Mouse (Mus musculus) heart, embryonic 13.5 days (tissue): ENCODE results near the gene Pbxip1. TPM values are rescaled to one million over a fixed set of nuclear protein-coding genes. Genes with fewer than 3 reads are reported as not detected.
A peak's percentile ranks its signal among the peaks of the same experiment; 100 is the strongest.

Source experiments
- ATAC-seq: fragments of 200-750 bp; cut with Nextera tagmentation; 2 replicates; pipeline ENCODE4 v1.8.0; 2017; ENCODE audit warnings: moderate TSS enrichment; ENCODE audit not compliant: insufficient number of reproducible peaks, low FRiP score, low TSS enrichment; ENCODE audit errors: extremely low read depth
- H3K27ac ChIP-seq: fragments of 300-500 bp; sonication (generic); replicated peaks from 2 replicates; pipeline ENCODE4 v1.5.1; 2015; ENCODE audit warnings: moderate library complexity, mild to moderate bottlenecking, inconsistent platforms
- H3K27me3 ChIP-seq: fragments of 300-500 bp; sonication (generic); replicated peaks from 2 replicates; pipeline ENCODE4 v1.6.1; 2015; ENCODE audit warnings: mild to moderate bottlenecking, inconsistent platforms
- H3K36me3 ChIP-seq: fragments of 300-500 bp; sonication (generic); 2 replicates; pipeline ENCODE4 v1.6.1; 2015; ENCODE audit warnings: mild to moderate bottlenecking, inconsistent platforms
- H3K4me1 ChIP-seq: fragments of 300-500 bp; sonication (generic); 2 replicates; pipeline ENCODE4 v1.6.1; 2015; ENCODE audit warnings: inconsistent platforms
- H3K4me2 ChIP-seq: fragments of 300-500 bp; sonication (generic); 2 replicates; pipeline ENCODE4 v1.6.1; 2015; ENCODE audit warnings: inconsistent platforms, mild to moderate bottlenecking, moderate library complexity
- H3K4me3 ChIP-seq: fragments of 300-500 bp; sonication (generic); 2 replicates; pipeline ENCODE4 v1.5.1; 2015; ENCODE audit warnings: moderate library complexity, mild to moderate bottlenecking, inconsistent platforms
- H3K9ac ChIP-seq: fragments of 300-500 bp; sonication (generic); 2 replicates; pipeline ENCODE4 v1.6.1; 2015; ENCODE audit warnings: inconsistent platforms, mild to moderate bottlenecking, moderate library complexity
- H3K9me3 ChIP-seq: fragments of 300-500 bp; sonication (generic); 2 replicates; pipeline ENCODE4 v1.6.1; 2016; ENCODE audit warnings: inconsistent platforms
- WGBS: fragments of 180-500 bp; shearing (Covaris S2); methylation state at CpG from one replicate; pipeline ENCODE4 v1.1.7; 2015; ENCODE audit warnings: mixed read lengths; 5-methylcytosine and 5-hydroxymethylcytosine counted together
- polyA plus RNA-seq: library from polyadenylated mRNA; unstranded; fragments of >200 nt; fragmentation: Nextera tagmentation; extraction: Ambion mirVana; gene quantifications from 2 replicates; pipeline ENCODE4 v1.2.1, GENCODE M21; 2015

The Pbxip1 gene
- polyA plus RNA-seq, 1 experiment from 2014 or later: 61.3 TPM

GRCm38 (mm10) chr3:89411490-89412393 lies 24.8 kb upstream of the Pbxip1 start, which contains the start of gene Flad1:
TSS of gene Flad1 (minus strand) at chr3:89411870.
- H3K4me1 ChIP-seq: peaks cover 16% of the 10 kb centered on the region
- WGBS: 6% methylated on average over 28 of the region's 28 CpGs
- ATAC-seq: peak; percentile 98
- H3K9me3 ChIP-seq: no peaks in the 10 kb centered on the region
- peak within 1 kb of the TSS; percentile 85 for H3K9ac ChIP-seq
- peaks cover 58% of the 10 kb centered on the region for H3K36me3 ChIP-seq
- H3K4me3 ChIP-seq: peak within 1 kb of the TSS; percentile 63
- H3K27me3 ChIP-seq: no peaks in the 10 kb centered on the region
- H3K27ac ChIP-seq: peak within 1 kb of the TSS; percentile 59
- H3K4me2 ChIP-seq: peak within 1 kb of the TSS; percentile 87

GRCm38 (mm10) chr3:89416158-89416557 lies 20.3 kb upstream of the Pbxip1 start:
- WGBS: 91% methylated on average over 8 of the region's 8 CpGs
- H3K4me2 ChIP-seq: peak overlapping the region; percentile 84; the same call in 1 of the 2 replicates
- H3K4me3 ChIP-seq: no peak overlapping the region

GRCm38 (mm10) chr3:89417131-89417530 lies 19.4 kb upstream of the Pbxip1 start:
- H3K4me3 ChIP-seq: peak overlapping the region; percentile 74
- peaks cover 39% of the 10 kb centered on the region for H3K4me1 ChIP-seq
- peak overlapping the region; percentile 84 for H3K4me2 ChIP-seq
- H3K27me3 ChIP-seq: no peaks in the 10 kb centered on the region
- ATAC-seq: no peak
- 23% methylated on average over 2 of the region's 2 CpGs for WGBS
- H3K9me3 ChIP-seq: no peaks in the 10 kb centered on the region
- H3K27ac ChIP-seq: peak overlapping the region; percentile 78
- peaks cover 36% of the 10 kb centered on the region for H3K36me3 ChIP-seq
- H3K9ac ChIP-seq: peak overlapping the region; percentile 80

More at GRCm38 (mm10) chr3:89416158-89416557, 20.3 kb upstream of the Pbxip1 start:
- Histone ChIP-seq H3K27ac (no peak overlapping the region), H3K4me1 (peaks cover 33% of the 10 kb centered on the region), H3K36me3 (peaks cover 36% of the 10 kb centered on the region), H3K27me3 (no peaks in the 10 kb centered on the region), H3K9ac (0 out of 2 replicates have a peak overlapping the region, but pooled peaks have one; percentile 0), H3K9me3 (no peaks in the 10 kb centered on the region)
- no peak for ATAC-seq

- peak overlapping the region; percentile 80 for H3K9ac ChIP-seq
- no peaks in the 10 kb centered on the region for H3K27me3 ChIP-seq
- peak overlapping the region; percentile 74 for H3K4me3 ChIP-seq
- H3K4me2 ChIP-seq: peak overlapping the region; percentile 84
- no peaks in the 10 kb centered on the region for H3K9me3 ChIP-seq
- H3K27ac ChIP-seq: peak overlapping the region; percentile 78
- WGBS: under 1% methylated on average over 20 of the region's 20 CpGs
- H3K4me1 ChIP-seq: peaks cover 46% of the 10 kb centered on the region
- ATAC-seq: 0 out of 2 replicates have a peak, but pooled peaks have one; percentile 0
- H3K36me3 ChIP-seq: peaks cover 36% of the 10 kb centered on the region
Observed at GRCm38 (mm10) chr3:89417840-89418169, 18.7 kb upstream of the Pbxip1 start.

- no peaks in the 10 kb centered on the region for H3K27me3 ChIP-seq
- peak; percentile 82 for ATAC-seq
- WGBS: 1% methylated on average over 39 of the region's 39 CpGs
- peak within 1 kb of the TSS; percentile 74 for H3K4me3 ChIP-seq
- peaks cover 33% of the 10 kb centered on the region for H3K36me3 ChIP-seq
- H3K27ac ChIP-seq: peak within 1 kb of the TSS; percentile 98
- peak within 1 kb of the TSS; percentile 84 for H3K4me2 ChIP-seq
- H3K4me1 ChIP-seq: peaks cover 51% of the 10 kb centered on the region
- H3K9ac ChIP-seq: peak within 1 kb of the TSS; percentile 85
- H3K9me3 ChIP-seq: no peaks in the 10 kb centered on the region
Observed at GRCm38 (mm10) chr3:89418170-89418860, 18.2 kb upstream of the Pbxip1 start, which contains the start of the genes Cks1b and Shc1. TSS of gene Cks1b (minus strand) at chr3:89418383. TSS of gene Shc1 (plus strand) at chr3:89418443.

- peak overlapping the region; percentile 98 for H3K27ac ChIP-seq
- peaks cover 57% of the 10 kb centered on the region for H3K4me1 ChIP-seq
- WGBS: under 1% methylated on average over 16 of the region's 16 CpGs
- H3K9ac ChIP-seq: peak overlapping the region; percentile 85
- no peaks in the 10 kb centered on the region for H3K27me3 ChIP-seq
- H3K9me3 ChIP-seq: no peaks in the 10 kb centered on the region
- peak overlapping the region; percentile 74 for H3K4me3 ChIP-seq
- peaks cover 34% of the 10 kb centered on the region for H3K36me3 ChIP-seq
- peak overlapping the region; percentile 84 for H3K4me2 ChIP-seq
- ATAC-seq: peak; percentile 15; the same call in 1 of the 2 replicates
Observed at GRCm38 (mm10) chr3:89418861-89419250, 17.6 kb upstream of the Pbxip1 start.

GRCm38 (mm10) chr3:89419571-89419970 lies 16.9 kb upstream of the Pbxip1 start:
- 2% methylated on average over 9 of the region's 9 CpGs for WGBS
- no peak for ATAC-seq
- H3K4me2 ChIP-seq: peak overlapping the region; percentile 84

GRCm38 (mm10) chr3:89419981-89420380 lies 16.5 kb upstream of the Pbxip1 start:
- peak overlapping the region; percentile 74 for H3K4me3 ChIP-seq
- no peaks in the 10 kb centered on the region for H3K27me3 ChIP-seq
- 9% methylated on average over 3 of the region's 3 CpGs for WGBS
- peak overlapping the region; percentile 98 for H3K27ac ChIP-seq
- H3K36me3 ChIP-seq: peaks cover 34% of the 10 kb centered on the region
- peaks cover 66% of the 10 kb centered on the region for H3K4me1 ChIP-seq
- peak overlapping the region; percentile 84 for H3K4me2 ChIP-seq
- peak overlapping the region; percentile 85 for H3K9ac ChIP-seq
- no peak for ATAC-seq
- H3K9me3 ChIP-seq: no peaks in the 10 kb centered on the region

More at GRCm38 (mm10) chr3:89419571-89419970, 16.9 kb upstream of the Pbxip1 start:
- Histone ChIP-seq H3K27me3 (no peaks in the 10 kb centered on the region), H3K27ac (peak overlapping the region; percentile 98), H3K4me1 (peaks cover 63% of the 10 kb centered on the region), H3K9ac (peak overlapping the region; percentile 85), H3K36me3 (peaks cover 34% of the 10 kb centered on the region), H3K9me3 (no peaks in the 10 kb centered on the region), H3K4me3 (peak overlapping the region; percentile 74)

- Histone ChIP-seq H3K4me3 (peak overlapping the region; percentile 74), H3K9ac (peak overlapping the region; percentile 89), H3K4me2 (peak overlapping the region; percentile 84), H3K9me3 (no peaks in the 10 kb centered on the region), H3K4me1 (peaks cover 69% of the 10 kb centered on the region), H3K36me3 (peaks cover 34% of the 10 kb centered on the region), H3K27ac (peak overlapping the region; percentile 98), H3K27me3 (no peaks in the 10 kb centered on the region)
- no peak for ATAC-seq
- WGBS: 46% methylated on average over 2 of the region's 2 CpGs
Observed at GRCm38 (mm10) chr3:89420421-89420820, 16.1 kb upstream of the Pbxip1 start.

- Histone ChIP-seq H3K9ac (peak overlapping the region; percentile 89), H3K9me3 (no peaks in the 10 kb centered on the region), H3K4me2 (peak overlapping the region; percentile 84), H3K36me3 (peaks cover 34% of the 10 kb centered on the region), H3K4me1 (peaks cover 69% of the 10 kb centered on the region), H3K27ac (peak overlapping the region; percentile 98), H3K27me3 (no peaks in the 10 kb centered on the region), H3K4me3 (peak overlapping the region; percentile 63)
- WGBS: 5% methylated on average over 11 of the region's 11 CpGs
- peak; percentile 78 for ATAC-seq
Observed at GRCm38 (mm10) chr3:89421002-89421774, 15.3 kb upstream of the Pbxip1 start.
